In genomic region chr17:56715360-56715759, GRCm38 (mm10) we compare ENCODE assay signal across 11 mouse cellular contexts. TPM values are rescaled to one million over a fixed set of nuclear protein-coding genes. Genes with fewer than 3 reads are reported as not detected.
DNase-seq lines count a peak whose midpoint lies in the region; ATAC-seq and TF ChIP-seq lines count a peak whose summit lies in the region.
"Had no signal": no experiment of that assay in that cellular context is flagged by ENCODE, and none has a peak within 500 bp of the region (broad histone marks: within the 10 kb centered on the region; RNA-seq: fewer than 3 reads in every experiment).

No protein-coding gene starts in this region.

- H3K9me3 ChIP-seq in lung, embryonic 14.5 days (ENCODE audit: low read depth, low read length) = no peaks in the 10 kb centered on the region
- no peaks in the 10 kb centered on the region for H3K9me3 ChIP-seq in hindbrain, embryonic 13.5 days
- H3K9me3 ChIP-seq in midbrain, postnatal 0 days (ENCODE audit: low read length) = no peaks in the 10 kb centered on the region

- H3K36me3 ChIP-seq in lung, embryonic 14.5 days (ENCODE audit: insufficient read depth) = peaks cover 24% of the 10 kb centered on the region
- H3K36me3 ChIP-seq in hindbrain, embryonic 13.5 days = peaks cover 29% of the 10 kb centered on the region
- peaks cover 22% of the 10 kb centered on the region for H3K36me3 ChIP-seq in midbrain, postnatal 0 days (ENCODE audit: insufficient read depth, low read length)

- H3K27ac ChIP-seq in lung, embryonic 14.5 days (ENCODE audit: low read depth) = no peak overlapping the region
- no peak overlapping the region for H3K27ac ChIP-seq in hindbrain, embryonic 13.5 days
- no peak overlapping the region for H3K27ac ChIP-seq in midbrain, postnatal 0 days (ENCODE audit: low read depth, low read length)

- WGBS in lung, embryonic 14.5 days = 48% methylated on average over 11 of the region's 11 CpGs
- WGBS in hindbrain, embryonic 13.5 days = 68% methylated on average over 11 of the region's 11 CpGs
- WGBS in midbrain, postnatal 0 days = 60% methylated on average over 11 of the region's 11 CpGs

- peaks cover 12% of the 10 kb centered on the region for H3K4me1 ChIP-seq in lung, embryonic 14.5 days (ENCODE audit: insufficient read depth)
- peaks cover 36% of the 10 kb centered on the region for H3K4me1 ChIP-seq in hindbrain, embryonic 13.5 days (replicated peaks)
- H3K4me1 ChIP-seq in midbrain, postnatal 0 days (ENCODE audit: insufficient read depth, low read length) = peaks cover 15% of the 10 kb centered on the region

- peak; percentile 42 for DNase-seq in cerebellum, adult 8-10 months
- DNase-seq in cerebellum, postnatal 25 days = no peak
- DNase-seq in lung, embryonic 14.5 days = no peak
- no peak for DNase-seq in lung, postnatal 25 days (ENCODE audit: low spot score)
- DNase-seq in midbrain, postnatal 0 days (ENCODE audit: low spot score) = no peak
- DNase-seq in urinary bladder, postnatal 4 days (ENCODE audit: low spot score in 2 of 2) = no peak
- DNase-seq: cerebellum, adult 18-20 months; gastrocnemius, adult 2 months; kidney, postnatal 10 days had no signal

- no peak for TF ChIP-seq CTCF in lung, embryonic 14.5 days (IDR thresholded peaks at IDR 0.05; ENCODE audit: low read depth)
- TF ChIP-seq CTCF in midbrain, postnatal 0 days (IDR thresholded peaks at IDR 0.05) = no peak

- H3K9ac ChIP-seq in lung, embryonic 14.5 days = peak overlapping the region; percentile 67; the same call in 1 of the 2 replicates
- peak overlapping the region; percentile 85 for H3K9ac ChIP-seq in hindbrain, embryonic 13.5 days
- peak overlapping the region; percentile 67; the same call in 1 of the 2 replicates for H3K9ac ChIP-seq in midbrain, postnatal 0 days (replicated peaks; ENCODE audit: low read length, poor library complexity, severe bottlenecking)

- H3K27me3 ChIP-seq in lung, embryonic 14.5 days (ENCODE audit: insufficient read depth, low read length) = no peaks in the 10 kb centered on the region
- H3K27me3 ChIP-seq in hindbrain, embryonic 13.5 days = no peaks in the 10 kb centered on the region
- H3K27me3 ChIP-seq in midbrain, postnatal 0 days (ENCODE audit: insufficient read depth, low read length) = no peaks in the 10 kb centered on the region

- ATAC-seq in lung, embryonic 14.5 days (ENCODE audit: insufficient read depth) = no peak
- no peak for ATAC-seq in hindbrain, embryonic 13.5 days (ENCODE audit: low FRiP score)
- ATAC-seq in midbrain, postnatal 0 days (ENCODE audit: low FRiP score) = no peak
- no peak for ATAC-seq in erythroid progenitor cell, adult 5-6 weeks (replicated peaks; ENCODE audit: low FRiP score, poor library complexity, severe bottlenecking)

- H3K4me2 ChIP-seq in lung, embryonic 14.5 days = peak overlapping the region; percentile 87
- H3K4me2 ChIP-seq in hindbrain, embryonic 13.5 days = peak overlapping the region; percentile 77
- H3K4me2 ChIP-seq in midbrain, postnatal 0 days (ENCODE audit: low read depth, low read length, poor library complexity, severe bottlenecking) = peak overlapping the region; percentile 62

- peak overlapping the region; percentile 88; the same call in 1 of the 2 replicates for H3K4me3 ChIP-seq in lung, embryonic 14.5 days (ENCODE audit: low read depth, low read length)
- H3K4me3 ChIP-seq in hindbrain, embryonic 13.5 days = peak overlapping the region; percentile 79
- H3K4me3 ChIP-seq in midbrain, postnatal 0 days (ENCODE audit: low read depth, low read length) = peak overlapping the region; percentile 60; the same call in 1 of the 2 replicates

RNA-seq across cellular contexts. Expression of gene Ndufa11, which starts 2.2 kb away (rescaled TPM):
- 449 and 463 TPM in 2 replicates for polyA plus RNA-seq in lung, embryonic 14.5 days (2014; fragmentation: Nextera tagmentation; extraction: Ambion mirVana)
- polyA plus RNA-seq in hindbrain, embryonic 13.5 days (2015; fragmentation: Nextera tagmentation; extraction: Ambion mirVana) = 507 and 515 TPM in 2 replicates
- 335 and 480 TPM in 2 replicates for total RNA-seq in midbrain, postnatal 0 days (2014; rRNA removed)
- polyA plus RNA-seq in midbrain, postnatal 0 days (2015; fragmentation: Nextera tagmentation; extraction: Ambion mirVana) = 630 and 676 TPM in 2 replicates
- total RNA-seq in erythroid progenitor cell, adult 5-6 weeks (2015; ENCODE audit: low replicate concordance) = 46.5 and 90.1 TPM in 2 replicates
- total RNA-seq in erythroid progenitor cell, adult 5-6 weeks (2017; ENCODE audit: low replicate concordance) = 54.2 and 67.9 TPM in 2 replicates

RNA-seq across cellular contexts. Expression of gene Vmac, which starts 2.5 kb away (rescaled TPM):
- 18.5 and 19.6 TPM in 2 replicates for polyA plus RNA-seq in lung, embryonic 14.5 days (2014; fragmentation: Nextera tagmentation; extraction: Ambion mirVana)
- polyA plus RNA-seq in hindbrain, embryonic 13.5 days (2015; fragmentation: Nextera tagmentation; extraction: Ambion mirVana) = 14.9 and 17.8 TPM in 2 replicates
- 32.3 and 36.9 TPM in 2 replicates for total RNA-seq in midbrain, postnatal 0 days (2014; rRNA removed)
- polyA plus RNA-seq in midbrain, postnatal 0 days (2015; fragmentation: Nextera tagmentation; extraction: Ambion mirVana) = 19.2 and 19.8 TPM in 2 replicates
- 2.1 and 2.2 TPM in 2 replicates for total RNA-seq in erythroid progenitor cell, adult 5-6 weeks (2015; ENCODE audit: low replicate concordance)
- total RNA-seq in erythroid progenitor cell, adult 5-6 weeks (2017; ENCODE audit: low replicate concordance) = not detected in 2 replicates

RNA-seq across cellular contexts. Expression of gene Nrtn, which starts 42.0 kb away (rescaled TPM):
- 9.5 and 12.1 TPM in 2 replicates for polyA plus RNA-seq in lung, embryonic 14.5 days (2014; fragmentation: Nextera tagmentation; extraction: Ambion mirVana)
- polyA plus RNA-seq in hindbrain, embryonic 13.5 days (2015; fragmentation: Nextera tagmentation; extraction: Ambion mirVana) = 0.78 and 1.5 TPM in 2 replicates
- total RNA-seq in midbrain, postnatal 0 days (2014; rRNA removed) = 12.5 and 13.4 TPM in 2 replicates
- 7.4 and 8.0 TPM in 2 replicates for polyA plus RNA-seq in midbrain, postnatal 0 days (2015; fragmentation: Nextera tagmentation; extraction: Ambion mirVana)
- total RNA-seq in erythroid progenitor cell, adult 5-6 weeks (2015; ENCODE audit: low replicate concordance) = not detected in 2 replicates
- total RNA-seq in erythroid progenitor cell, adult 5-6 weeks (2017; ENCODE audit: low replicate concordance) = not detected in 2 replicates

RNA-seq across cellular contexts. Expression of gene Ranbp3, which starts 42.3 kb away (rescaled TPM):
- polyA plus RNA-seq in lung, embryonic 14.5 days (2014; fragmentation: Nextera tagmentation; extraction: Ambion mirVana) = 93.8 and 105 TPM in 2 replicates
- polyA plus RNA-seq in hindbrain, embryonic 13.5 days (2015; fragmentation: Nextera tagmentation; extraction: Ambion mirVana) = 99.1 and 102 TPM in 2 replicates
- total RNA-seq in midbrain, postnatal 0 days (2014; rRNA removed) = 114 and 136 TPM in 2 replicates
- polyA plus RNA-seq in midbrain, postnatal 0 days (2015; fragmentation: Nextera tagmentation; extraction: Ambion mirVana) = 96.0 and 98.9 TPM in 2 replicates
- total RNA-seq in erythroid progenitor cell, adult 5-6 weeks (2015; ENCODE audit: low replicate concordance) = 51.1 and 73.9 TPM in 2 replicates
- total RNA-seq in erythroid progenitor cell, adult 5-6 weeks (2017; ENCODE audit: low replicate concordance) = 72.9 and 77.2 TPM in 2 replicates

RNA-seq across cellular contexts. Expression of gene Dus3l, which starts 49.2 kb away (rescaled TPM):
- 40.5 and 42.3 TPM in 2 replicates for polyA plus RNA-seq in lung, embryonic 14.5 days (2014; fragmentation: Nextera tagmentation; extraction: Ambion mirVana)
- 67.1 and 68.7 TPM in 2 replicates for polyA plus RNA-seq in hindbrain, embryonic 13.5 days (2015; fragmentation: Nextera tagmentation; extraction: Ambion mirVana)
- total RNA-seq in midbrain, postnatal 0 days (2014; rRNA removed) = 91.0 and 93.8 TPM in 2 replicates
- 103 and 114 TPM in 2 replicates for polyA plus RNA-seq in midbrain, postnatal 0 days (2015; fragmentation: Nextera tagmentation; extraction: Ambion mirVana)
- 6.5 and 7.1 TPM in 2 replicates for total RNA-seq in erythroid progenitor cell, adult 5-6 weeks (2015; ENCODE audit: low replicate concordance)
- 3.0 and 5.4 TPM in 2 replicates for total RNA-seq in erythroid progenitor cell, adult 5-6 weeks (2017; ENCODE audit: low replicate concordance)
